8 mouse cellular contexts compared by ENCODE assay signal in genomic region chr9:74974758-74975157, GRCm38 (mm10). TPM values are rescaled to one million over a fixed set of nuclear protein-coding genes. Genes with fewer than 3 reads are reported as not detected.
DNase-seq lines count a peak whose midpoint lies in the region; ATAC-seq and TF ChIP-seq lines count a peak whose summit lies in the region.

No protein-coding gene starts in this region.

- H3K9me3 ChIP-seq in kidney, postnatal 0 days (replicated peaks; ENCODE audit: low read length): no peaks in the 10 kb centered on the region
- H3K9me3 ChIP-seq in midbrain, embryonic 11.5 days (ENCODE audit: control insufficient read depth, low read length): no peaks in the 10 kb centered on the region

- ATAC-seq in kidney, postnatal 0 days (replicated peaks; ENCODE audit: low FRiP score, low read depth): no peak
- ATAC-seq in midbrain, embryonic 11.5 days (ENCODE audit: low FRiP score): 0 out of 2 replicates have a peak, but pooled peaks have one; percentile 29

- H3K4me3 ChIP-seq in kidney, postnatal 0 days (replicated peaks; ENCODE audit: low read depth, low read length): no peak overlapping the region
- H3K4me3 ChIP-seq in midbrain, embryonic 11.5 days (ENCODE audit: low read depth, low read length): no peak overlapping the region

- TF ChIP-seq CTCF in kidney, postnatal 0 days (IDR thresholded peaks at IDR 0.05; ENCODE audit: low read depth): no peak

- 0 out of 2 replicates have a peak, but pooled peaks cover 15% of the 10 kb centered on the region for H3K4me1 ChIP-seq in kidney, postnatal 0 days (replicated peaks; ENCODE audit: insufficient read depth, low read length)
- H3K4me1 ChIP-seq in midbrain, embryonic 11.5 days (ENCODE audit: control insufficient read depth, insufficient read depth, low read length): peaks cover 26% of the 10 kb centered on the region

- DNase-seq in layer of hippocampus, adult 9-11 months: peak; percentile 38
- DNase-seq in layer of hippocampus, postnatal 36 days: no peak
- DNase-seq in cerebellum, postnatal 10 days: peak; percentile 56 to 60
- peak; percentile 37 for DNase-seq in gastrocnemius, postnatal 25 days
- DNase-seq in kidney, postnatal 0 days (ENCODE audit: low spot score): peak; percentile 66
- peak; percentile 90 for DNase-seq in midbrain, embryonic 11.5 days (ENCODE audit: low spot score, missing footprints)
- DNase-seq in left cerebral cortex, adult 8-10 months (ENCODE audit: low spot score in 2 of 2): no peak
- no peak for DNase-seq in spleen, adult 12 weeks (ENCODE audit: low spot score)

- no peaks in the 10 kb centered on the region for H3K36me3 ChIP-seq in kidney, postnatal 0 days (ENCODE audit: insufficient read depth, low read length)
- no peaks in the 10 kb centered on the region for H3K36me3 ChIP-seq in midbrain, embryonic 11.5 days (ENCODE audit: control insufficient read depth, insufficient read depth, low read length)

- no peak overlapping the region for H3K9ac ChIP-seq in kidney, postnatal 0 days (ENCODE audit: low read depth, low read length)
- H3K9ac ChIP-seq in midbrain, embryonic 11.5 days (ENCODE audit: low read length): peak overlapping the region; percentile 30; the same call in 1 of the 2 replicates

- WGBS in kidney, postnatal 0 days: 8% methylated on average over 11 of the region's 11 CpGs
- WGBS in midbrain, embryonic 11.5 days: 6% methylated on average over 11 of the region's 11 CpGs

- H3K27ac ChIP-seq in kidney, postnatal 0 days: peak overlapping the region; percentile 88
- H3K27ac ChIP-seq in midbrain, embryonic 11.5 days (ENCODE audit: low read depth, low read length): peak overlapping the region; percentile 75

- H3K27me3 ChIP-seq in kidney, postnatal 0 days (ENCODE audit: insufficient read depth, low read length): no peaks in the 10 kb centered on the region
- no peaks in the 10 kb centered on the region for H3K27me3 ChIP-seq in midbrain, embryonic 11.5 days (ENCODE audit: control insufficient read depth, insufficient read depth, low read length)

- peak overlapping the region; percentile 5; the same call in 1 of the 2 replicates for H3K4me2 ChIP-seq in kidney, postnatal 0 days (ENCODE audit: low read length)
- peak overlapping the region; percentile 30 for H3K4me2 ChIP-seq in midbrain, embryonic 11.5 days

RNA-seq across cellular contexts. Expression of gene Fam214a, which starts 22.1 kb away (rescaled TPM):
- total RNA-seq in layer of hippocampus, postnatal 36 days (2021): 10 to 100 TPM; 42.2 to 47.4 TPM
- total RNA-seq in gastrocnemius, postnatal 25 days (2021): 10 to 100 TPM; 17.1 to 25.6 TPM
- 15.4 and 15.7 TPM in 2 replicates for polyA plus RNA-seq in kidney, postnatal 0 days (2015; fragmentation: Nextera tagmentation; extraction: Ambion mirVana)
- polyA plus RNA-seq in midbrain, embryonic 11.5 days (2014; fragmentation: Nextera tagmentation; extraction: Ambion mirVana): 17.6 and 18.9 TPM in 2 replicates
- 10 to 100 TPM; 42.1 to 49.9 (median 43.5) TPM for total RNA-seq in left cerebral cortex, adult 8-10 months (2022)

Comparison
In these comparisons a context has a peak if more than half of its experiments do, and no peak if none do; other contexts are left out.
1. DNase-seq: peak in layer of hippocampus, adult 9-11 months (single experiment), cerebellum, postnatal 10 days (2 of 2), gastrocnemius, postnatal 25 days (single experiment), kidney, postnatal 0 days (single experiment) and midbrain, embryonic 11.5 days (single experiment); none in layer of hippocampus, postnatal 36 days (0 of 2), left cerebral cortex, adult 8-10 months (0 of 2) and spleen, adult 12 weeks (single experiment).